23 mouse cellular contexts compared by ENCODE assay signal in the genomic region with DNA sequence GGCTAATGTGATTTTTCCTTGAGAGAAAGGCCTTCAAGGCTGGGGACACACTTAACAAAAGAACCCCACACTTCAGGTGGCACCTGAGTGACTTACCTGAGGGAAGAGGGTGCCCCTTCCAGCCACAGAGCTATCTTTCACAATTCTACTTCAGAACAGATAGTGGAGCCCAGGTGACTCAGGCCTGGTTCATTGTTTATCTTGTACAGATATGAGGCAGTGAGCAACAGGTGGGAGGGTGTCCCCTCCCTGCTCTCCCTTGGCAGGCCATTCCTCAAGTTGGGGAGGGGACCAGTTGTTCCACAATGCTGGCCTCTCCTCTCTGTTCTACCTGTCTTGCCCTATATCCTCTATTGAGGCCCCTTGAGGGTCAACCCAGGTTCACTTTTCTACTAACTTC. TPM values are rescaled to one million over a fixed set of nuclear protein-coding genes. Genes with fewer than 3 reads are reported as not detected.
A peak's percentile ranks its signal among the peaks of the same experiment; 100 is the strongest.
DNase-seq lines count a peak whose midpoint lies in the region; ATAC-seq and TF ChIP-seq lines count a peak whose summit lies in the region.
"Had no signal": no experiment of that assay in that cellular context is flagged by ENCODE, and none has a peak within 500 bp of the region (broad histone marks: within the 10 kb centered on the region; RNA-seq: fewer than 3 reads in every experiment).

No protein-coding gene starts in this region.

- H3K4me2 ChIP-seq in intestine, postnatal 0 days (replicated peaks; ENCODE audit: low read depth): no peak overlapping the region
- H3K4me2 ChIP-seq in stomach, embryonic 15.5 days: no peak overlapping the region
- H3K4me2 ChIP-seq in midbrain, embryonic 13.5 days (replicated peaks): no peak overlapping the region
- H3K4me2 ChIP-seq: embryonic facial prominence, embryonic 12.5 days; embryonic facial prominence, embryonic 15.5 days; heart, embryonic 11.5 days; hindbrain, embryonic 13.5 days had no signal

- peak; percentile 52 for ATAC-seq in intestine, postnatal 0 days
- peak; percentile 58 for ATAC-seq in stomach, embryonic 15.5 days (ENCODE audit: insufficient read depth, low FRiP score, low read depth)
- ATAC-seq in midbrain, embryonic 13.5 days: no peak
- ATAC-seq: CD4-positive, CD25-positive, alpha-beta regulatory T cell, adult 4 months; forebrain, embryonic 14.5 days; forebrain, postnatal 0 days; hindbrain, embryonic 16.5 days had no signal

- no peaks in the 10 kb centered on the region for H3K36me3 ChIP-seq in intestine, postnatal 0 days (ENCODE audit: control insufficient read depth, insufficient read depth)
- H3K36me3 ChIP-seq in stomach, embryonic 15.5 days: no peaks in the 10 kb centered on the region
- no peaks in the 10 kb centered on the region for H3K36me3 ChIP-seq in midbrain, embryonic 13.5 days
- H3K36me3 ChIP-seq: embryonic facial prominence, embryonic 12.5 days; embryonic facial prominence, embryonic 15.5 days; hindbrain, embryonic 10.5 days; hindbrain, embryonic 13.5 days had no signal

- H3K27me3 ChIP-seq in intestine, postnatal 0 days (replicated peaks; ENCODE audit: control insufficient read depth, insufficient read depth, low read length): no peaks in the 10 kb centered on the region
- H3K27me3 ChIP-seq in stomach, embryonic 15.5 days (replicated peaks): no peaks in the 10 kb centered on the region
- no peaks in the 10 kb centered on the region for H3K27me3 ChIP-seq in midbrain, embryonic 13.5 days
- H3K27me3 ChIP-seq: embryonic facial prominence, embryonic 12.5 days; embryonic facial prominence, embryonic 15.5 days; hindbrain, embryonic 13.5 days had no signal

- no peak overlapping the region for H3K9ac ChIP-seq in intestine, postnatal 0 days (ENCODE audit: low read depth, low read length)
- H3K9ac ChIP-seq in stomach, embryonic 15.5 days: no peak overlapping the region
- H3K9ac ChIP-seq in midbrain, embryonic 13.5 days (replicated peaks): no peak overlapping the region
- H3K9ac ChIP-seq: embryonic facial prominence, embryonic 12.5 days; embryonic facial prominence, embryonic 15.5 days; forebrain, postnatal 0 days; hindbrain, embryonic 13.5 days had no signal

- H3K4me3 ChIP-seq in intestine, postnatal 0 days (ENCODE audit: low read depth, low read length): no peak overlapping the region
- no peak overlapping the region for H3K4me3 ChIP-seq in stomach, embryonic 15.5 days (replicated peaks)
- H3K4me3 ChIP-seq in midbrain, embryonic 13.5 days (replicated peaks): no peak overlapping the region
- H3K4me3 ChIP-seq: embryonic facial prominence, embryonic 12.5 days; embryonic facial prominence, embryonic 15.5 days; gastrocnemius, adult 2 months; heart, adult 2 months; hindbrain, embryonic 10.5 days; hindbrain, embryonic 13.5 days had no signal

- no peak overlapping the region for H3K27ac ChIP-seq in intestine, postnatal 0 days (ENCODE audit: low read depth, low read length)
- H3K27ac ChIP-seq in stomach, embryonic 15.5 days: no peak overlapping the region
- no peak overlapping the region for H3K27ac ChIP-seq in midbrain, embryonic 13.5 days
- H3K27ac ChIP-seq: embryonic facial prominence, embryonic 12.5 days; embryonic facial prominence, embryonic 15.5 days; gastrocnemius, adult 2 months; heart, adult 2 months; hindbrain, embryonic 13.5 days had no signal

- no peaks in the 10 kb centered on the region for H3K9me3 ChIP-seq in intestine, postnatal 0 days (ENCODE audit: control insufficient read depth)
- no peaks in the 10 kb centered on the region for H3K9me3 ChIP-seq in stomach, embryonic 15.5 days
- no peaks in the 10 kb centered on the region for H3K9me3 ChIP-seq in midbrain, embryonic 13.5 days
- H3K9me3 ChIP-seq: embryonic facial prominence, embryonic 12.5 days; embryonic facial prominence, embryonic 15.5 days; hindbrain, embryonic 10.5 days; hindbrain, embryonic 13.5 days had no signal

- DNase-seq in urinary bladder, postnatal 14 days (ENCODE audit: low spot score): peak; percentile 41
- DNase-seq in urinary bladder, postnatal 4 days (ENCODE audit: low spot score in 2 of 2): no peak
- DNase-seq in kidney, postnatal 14 days: no peak
- DNase-seq in lung, postnatal 10 days: no peak
- DNase-seq: adrenal gland, adult 2 months; cerebellum, adult 18-20 months; cerebellum, adult 9-10 months; cerebellum, postnatal 14 days; forebrain, postnatal 0 days; gastrocnemius, adult 2 months; gastrocnemius, postnatal 14 days; heart, adult 2 months had no signal

- H3K4me1 ChIP-seq in intestine, postnatal 0 days (replicated peaks; ENCODE audit: control insufficient read depth, insufficient read depth, low read length): peaks cover 16% of the 10 kb centered on the region
- H3K4me1 ChIP-seq in stomach, embryonic 15.5 days: peaks cover 22% of the 10 kb centered on the region
- peaks cover 5% of the 10 kb centered on the region; the same call in 1 of the 2 replicates for H3K4me1 ChIP-seq in midbrain, embryonic 13.5 days (replicated peaks)
- H3K4me1 ChIP-seq: hindbrain, embryonic 13.5 days had no signal

- no peak for TF ChIP-seq CTCF in intestine, postnatal 0 days (IDR thresholded peaks at IDR 0.05; ENCODE audit: low read depth)

RNA-seq across cellular contexts. Expression of gene Inpp5a, which starts 17.5 kb away (rescaled TPM):
- 29.1 and 32.9 TPM in 2 replicates for polyA plus RNA-seq in intestine, postnatal 0 days (2015; fragmentation: Nextera tagmentation; extraction: Ambion mirVana)
- 35.0 and 35.7 TPM in 2 replicates for polyA plus RNA-seq in stomach, embryonic 15.5 days (2015; fragmentation: Nextera tagmentation; extraction: Ambion mirVana)
- 10.0 and 14.3 TPM in 2 replicates for polyA plus RNA-seq in midbrain, embryonic 13.5 days (2015; fragmentation: Nextera tagmentation; extraction: Ambion mirVana)
